Mouse (Mus musculus) neural tube, postnatal 0 days (tissue): Measurements from ENCODE around the gene Moxd2. TPM values are rescaled to one million over a fixed set of nuclear protein-coding genes. Genes with fewer than 3 reads are reported as not detected.

Source experiments
- polyA plus RNA-seq: library from polyadenylated mRNA; unstranded; fragments of >200 nt; fragmentation: Nextera tagmentation; extraction: Ambion mirVana; gene quantifications from 2 replicates; pipeline ENCODE4 v1.2.1, GENCODE M21; 2015

Moxd2 gene
- polyA plus RNA-seq: not detected in 2 replicates

DNA sequence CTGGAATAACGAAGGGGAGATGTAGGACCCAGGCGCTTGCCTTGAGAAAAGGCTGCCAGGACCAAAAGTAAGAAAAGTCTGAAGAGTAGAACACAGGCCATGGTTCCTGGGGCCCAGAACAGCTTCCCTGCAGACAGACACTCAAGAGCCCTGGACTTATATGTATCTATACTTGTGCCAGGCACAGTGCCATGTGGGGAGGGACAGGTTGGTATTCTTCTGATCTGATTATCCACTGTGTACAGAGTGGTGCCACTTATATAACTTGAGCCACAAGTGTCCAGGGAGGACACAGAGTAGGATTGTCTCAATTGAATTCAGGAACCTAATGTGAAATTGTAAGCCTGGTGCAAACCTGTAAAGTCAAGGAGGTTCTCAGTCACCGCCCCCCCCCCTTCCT, at the start of gene Moxd2:
Gene Moxd2 (minus strand): TSS at position 101 of the 400 bp plus-strand sequence.

DNA sequence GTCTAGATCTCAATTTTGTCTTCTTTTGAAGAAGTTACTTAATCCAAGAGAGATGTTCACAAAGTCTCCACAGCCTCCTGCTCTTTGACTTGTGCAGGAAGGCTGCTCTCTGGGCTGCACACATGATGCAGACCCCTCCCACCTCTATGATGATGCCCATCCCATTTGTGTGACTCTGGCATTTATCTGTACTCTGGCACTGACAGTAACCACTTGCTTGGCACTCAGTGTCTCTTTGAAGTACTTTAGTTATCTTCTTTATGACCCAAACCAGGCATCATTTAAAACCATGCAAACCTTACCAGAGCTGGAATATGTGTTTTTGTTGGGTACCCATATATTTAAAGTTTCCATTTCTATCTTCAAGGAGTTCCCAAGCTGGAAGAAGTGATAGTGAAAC, 13.0 kb upstream of the Moxd2 start, which contains the start of gene Prss58:
Gene Prss58 (minus strand): TSS at position 101 of the 400 bp plus-strand sequence.

Other genes with a start within 250 kb of the Moxd2 start
- gene Prss58, start 12.9 kb upstream of the Moxd2 start, polyA plus RNA-seq: not detected in 2 replicates
- not detected in 2 replicates for gene 1700074P13Rik, start 53.1 kb upstream of the Moxd2 start, polyA plus RNA-seq
- gene Gm4744, start 64.4 kb upstream of the Moxd2 start, polyA plus RNA-seq: not detected in 2 replicates
- not detected in 2 replicates for gene 1810009J06Rik, start 77.3 kb upstream of the Moxd2 start, polyA plus RNA-seq
- not detected in 2 replicates for gene Gm2663, start 112.0 kb upstream of the Moxd2 start, polyA plus RNA-seq
- not detected in 2 replicates for gene 2210010C04Rik, start 148.0 kb upstream of the Moxd2 start, polyA plus RNA-seq